Mouse (Mus musculus) olfactory bulb, adult 2 months (tissue): ENCODE data around the gene Myl4.

ENCODE experiments used
- CTCF ChIP-seq: fragments of 200-500 bp; IDR thresholded peaks from 2 replicates; pipeline ENCODE4 v1.5.1; 2012; ENCODE audit warnings: low read depth, mild to moderate bottlenecking, low read length, moderate library complexity; ENCODE audit not compliant: insufficient read depth
- POLR2A ChIP-seq: fragments of 200-500 bp; IDR thresholded peaks from 2 replicates; pipeline ENCODE4 v1.6.1; 2012; ENCODE audit warnings: mild to moderate bottlenecking, low read depth, low read length, moderate library complexity; ENCODE audit not compliant: insufficient read depth

DNA sequence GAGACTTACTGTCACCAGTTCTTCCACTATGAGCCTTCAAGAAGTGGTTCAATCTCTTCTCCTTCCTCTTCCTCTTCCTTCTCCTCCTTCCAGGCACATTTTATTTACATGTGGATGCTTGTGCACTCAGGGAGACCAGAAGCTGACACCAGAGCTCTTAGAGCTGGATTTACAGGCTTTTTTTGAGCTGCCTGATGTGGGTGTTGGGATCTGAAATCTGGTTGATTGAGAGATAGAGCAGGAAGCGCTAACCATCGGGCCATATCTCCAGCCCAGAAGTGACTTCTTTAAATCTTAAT, 31.8 kb downstream of the Myl4 start:
- TF ChIP-seq CTCF (no peak), POLR2A (no peak)
